Mouse (Mus musculus): ENCODE data around the gene 2310039H08Rik.

GRCm38 (mm10) chr17:46776087-46776486 is 3.7 kb downstream of the 2310039H08Rik start:
- TF ChIP-seq CTCF (IDR thresholded peaks at IDR 0.05; ENCODE audit: borderline replicate concordance, insufficient read depth, low read length), result no peak
- TF ChIP-seq POLR2A (IDR thresholded peaks at IDR 0.05; ENCODE audit: low read depth, low read length), result no peak
